Mouse (Mus musculus) adrenal gland, postnatal 10 days (tissue): ENCODE data around the gene Nfib. TPM values are rescaled to one million over a fixed set of nuclear protein-coding genes. Genes with fewer than 3 reads are reported as not detected.

Source experiments
- DNase-seq: peaks from one replicate; pipeline ENCODE4 v3.0.0; 2021; ENCODE audit warnings: mixed read lengths
- total RNA-seq, 2 experiments: library from RNA; stranded (reverse); gene quantifications; 2 replicates each; pipeline ENCODE4 v1.2.3; 2021

Nfib gene
- total RNA-seq, 2 experiments from 2014 or later = 101 to 139 TPM

- no peak for DNase-seq
These were observed 14.2 kb downstream of the Nfib start for GRCm38 (mm10) chr4:82691126-82692008.

- peak; percentile 8 for DNase-seq
These were observed 15.3 kb downstream of the Nfib start for GRCm38 (mm10) chr4:82690267-82690666.

- DNase-seq = no peak
These were observed 19.5 kb downstream of the Nfib start for GRCm38 (mm10) chr4:82686037-82686436.

- no peak for DNase-seq
These were observed 21.3 kb downstream of the Nfib start for GRCm38 (mm10) chr4:82684088-82684715.

- DNase-seq = no peak
These were observed 22.0 kb downstream of the Nfib start for GRCm38 (mm10) chr4:82683583-82683982.

GRCm38 (mm10) chr4:82676104-82676503 is 29.4 kb downstream of the Nfib start:
- no peak for DNase-seq

GRCm38 (mm10) chr4:82667271-82667872 is 38.2 kb downstream of the Nfib start:
- no peak for DNase-seq

- DNase-seq = no peak
These were observed 41.1 kb downstream of the Nfib start for GRCm38 (mm10) chr4:82664436-82664835.

- no peak for DNase-seq
These were observed 41.7 kb downstream of the Nfib start for GRCm38 (mm10) chr4:82663749-82664381.

- no peak for DNase-seq
These were observed 42.9 kb downstream of the Nfib start for GRCm38 (mm10) chr4:82662626-82663025.

- no peak for DNase-seq
These were observed 43.3 kb downstream of the Nfib start for GRCm38 (mm10) chr4:82662222-82662621.

GRCm38 (mm10) chr4:82661215-82661614 is 44.3 kb downstream of the Nfib start:
- no peak for DNase-seq

- no peak for DNase-seq
These were observed 59.9 kb downstream of the Nfib start for GRCm38 (mm10) chr4:82645679-82646078.

- no peak for DNase-seq
These were observed 60.8 kb downstream of the Nfib start for GRCm38 (mm10) chr4:82644797-82645196.

GRCm38 (mm10) chr4:82643734-82644085 is 61.8 kb downstream of the Nfib start:
- no peak for DNase-seq

GRCm38 (mm10) chr4:82643022-82643733 is 62.4 kb downstream of the Nfib start:
- peak; percentile 36 for DNase-seq

- DNase-seq = no peak
These were observed 64.4 kb downstream of the Nfib start for GRCm38 (mm10) chr4:82641066-82641680.

GRCm38 (mm10) chr4:82638251-82638650 is 67.3 kb downstream of the Nfib start:
- DNase-seq = no peak

- DNase-seq = no peak
These were observed 67.9 kb downstream of the Nfib start for GRCm38 (mm10) chr4:82637633-82638032.

GRCm38 (mm10) chr4:82636658-82637057 is 68.9 kb downstream of the Nfib start:
- no peak for DNase-seq

- DNase-seq = no peak
These were observed 69.7 kb downstream of the Nfib start for GRCm38 (mm10) chr4:82635881-82636280.

- no peak for DNase-seq
These were observed 70.4 kb downstream of the Nfib start for GRCm38 (mm10) chr4:82635118-82635517.
